Mouse (Mus musculus) myocyte (in vitro differentiated cells): Measurements from ENCODE around the gene Lkaaear1. TPM values are rescaled to one million over a fixed set of nuclear protein-coding genes. Genes with fewer than 3 reads are reported as not detected.

Experiments used
- H3K27me3 ChIP-seq: one replicate; pipeline ENCODE4 v1.6.1; 2011; ENCODE audit not compliant: control insufficient read depth, insufficient read depth, insufficient read length
- H3K36me3 ChIP-seq: one replicate; pipeline ENCODE4 v1.6.1; 2011; ENCODE audit not compliant: control insufficient read depth, insufficient read depth
- H3K4me2 ChIP-seq: one replicate; pipeline ENCODE4 v1.6.1; 2011; ENCODE audit warnings: low read depth, control low read depth
- H3K4me3 ChIP-seq: one replicate; pipeline ENCODE4 v1.5.1; 2011; ENCODE audit warnings: mild to moderate bottlenecking, control low read depth, moderate library complexity
- H3K79me2 ChIP-seq: one replicate; pipeline ENCODE4 v1.6.1; 2011; ENCODE audit not compliant: control insufficient read depth, insufficient read depth
- H3ac ChIP-seq: one replicate; pipeline ENCODE4 v1.6.1; 2011; ENCODE audit not compliant: control insufficient read depth, insufficient read length
- CEBPB ChIP-seq: IDR thresholded peaks from 2 replicates; pipeline ENCODE4 v1.6.1; 2011; ENCODE audit warnings: mild to moderate bottlenecking, moderate library complexity; ENCODE audit not compliant: poor library complexity, insufficient read depth, severe bottlenecking
- E2F4 ChIP-seq: IDR thresholded peaks from one replicate; pipeline ENCODE4 v1.6.1; 2011; ENCODE audit warnings: mild to moderate bottlenecking, control low read depth, moderate library complexity; ENCODE audit not compliant: insufficient read depth
- MAX ChIP-seq: IDR thresholded peaks from one replicate; pipeline ENCODE4 v1.6.1; 2011; ENCODE audit warnings: low read depth, mild to moderate bottlenecking, control low read depth
- MYOD1 ChIP-seq, 3 experiments: IDR thresholded peaks; one replicate each; pipeline ENCODE4 v1.6.1; 2011; ENCODE audit warnings: control low read depth in 2 of 3, low read depth in 2 of 3, mild to moderate bottlenecking in 2 of 3, moderate library complexity in 1 of 3; ENCODE audit not compliant: insufficient read length in 2 of 3, control insufficient read depth in 1 of 3
- MYOG ChIP-seq, 3 experiments: IDR thresholded peaks; one replicate each; pipeline ENCODE4 v1.6.1; 2011; ENCODE audit warnings: control low read depth in 2 of 3, low read depth in 2 of 3, mild to moderate bottlenecking in 2 of 3; ENCODE audit not compliant: insufficient read length in 2 of 3, control insufficient read depth in 1 of 3, insufficient read depth in 1 of 3
- POLR2A ChIP-seq: IDR thresholded peaks from one replicate; pipeline ENCODE4 v1.6.1; 2011; ENCODE audit warnings: low read depth, mild to moderate bottlenecking, control low read depth, moderate library complexity; ENCODE audit not compliant: insufficient read length
- POLR2AphosphoS2 ChIP-seq: IDR thresholded peaks from one replicate; pipeline ENCODE4 v1.6.1; 2011; ENCODE audit warnings: low read depth, control low read depth; ENCODE audit not compliant: insufficient read length
- REST ChIP-seq: IDR thresholded peaks from one replicate; pipeline ENCODE4 v1.6.1; 2011; ENCODE audit warnings: mild to moderate bottlenecking, control low read depth, moderate library complexity; ENCODE audit not compliant: insufficient read depth, insufficient read length
- SRF ChIP-seq: IDR thresholded peaks from one replicate; pipeline ENCODE4 v1.6.1; 2011; ENCODE audit warnings: low read depth; ENCODE audit not compliant: control insufficient read depth, insufficient read length
- TCF12 ChIP-seq: IDR thresholded peaks from one replicate; pipeline ENCODE4 v1.6.1; 2011; ENCODE audit warnings: mild to moderate bottlenecking, control low read depth; ENCODE audit not compliant: poor library complexity, insufficient read depth, severe bottlenecking
- TCF3 ChIP-seq: IDR thresholded peaks from one replicate; pipeline ENCODE4 v1.6.1; 2011; ENCODE audit warnings: low read depth, control low read depth; ENCODE audit not compliant: insufficient read length
- USF1 ChIP-seq: IDR thresholded peaks from one replicate; pipeline ENCODE4 v1.6.1; 2011; ENCODE audit warnings: low read depth, mild to moderate bottlenecking, control low read depth, moderate library complexity
- polyA plus RNA-seq: library from polyadenylated mRNA; unstranded; fragments of >200 nt; fragmentation: generic; extraction: Trizol; gene quantifications from one replicate; pipeline ENCODE4 v1.2.1, GENCODE M21; 2012; ENCODE audit warnings: missing spikeins

Gene Lkaaear1
- not detected for polyA plus RNA-seq

GRCm38 (mm10) chr2:181698241-181698640 is at the start of gene Lkaaear1:
Gene Lkaaear1 (minus strand): TSS chr2:181698442.
- Histone ChIP-seq H3K27me3 (peaks cover 8% of the 10 kb centered on the region), H3K36me3 (no peaks in the 10 kb centered on the region), H3K4me3 (no peak within 1 kb of the TSS), H3K4me2 (no peak within 1 kb of the TSS), H3K79me2 (no peaks in the 10 kb centered on the region), H3ac (no peak within 1 kb of the TSS)
- TF ChIP-seq TCF12 (no peak), USF1 (no peak), MYOD1 (IDR thresholded peaks at IDR 0.05; ENCODE audit: control insufficient read depth in 1 of 3, insufficient read length in 2 of 3, low read depth in 2 of 3) (no peak), POLR2AphosphoS2 (no peak), REST (no peak), MAX (no peak), TCF3 (no peak), SRF (no peak), CEBPB (no peak), POLR2A (no peak), MYOG (IDR thresholded peaks at IDR 0.05; ENCODE audit: control insufficient read depth in 1 of 3, insufficient read depth in 1 of 3, insufficient read length in 2 of 3, low read depth in 2 of 3) (no peak), E2F4 (no peak)

GRCm38 (mm10) chr2:181730051-181730450 is 31.8 kb upstream of the Lkaaear1 start:
- H3K4me2 ChIP-seq: no peak overlapping the region
- H3ac ChIP-seq: no peak overlapping the region
- no peaks in the 10 kb centered on the region for H3K79me2 ChIP-seq
- no peaks in the 10 kb centered on the region for H3K27me3 ChIP-seq
- no peak for TF ChIP-seq MYOG (IDR thresholded peaks at IDR 0.05; ENCODE audit: control insufficient read depth in 1 of 3, insufficient read depth in 1 of 3, insufficient read length in 2 of 3, low read depth in 2 of 3)
- TF ChIP-seq MAX: no peak
- no peak for TF ChIP-seq E2F4
- TF ChIP-seq SRF: no peak
- TF ChIP-seq CEBPB: no peak
- no peak for TF ChIP-seq TCF12
- no peak for TF ChIP-seq TCF3
- TF ChIP-seq REST: no peak
- no peak for TF ChIP-seq USF1
- no peak for TF ChIP-seq MYOD1 (IDR thresholded peaks at IDR 0.05; ENCODE audit: control insufficient read depth in 1 of 3, insufficient read length in 2 of 3, low read depth in 2 of 3)
- H3K4me3 ChIP-seq: no peak overlapping the region
- no peaks in the 10 kb centered on the region for H3K36me3 ChIP-seq

GRCm38 (mm10) chr2:181727659-181728262 is 29.5 kb upstream of the Lkaaear1 start:
- H3K27me3 ChIP-seq: no peaks in the 10 kb centered on the region
- no peaks in the 10 kb centered on the region for H3K79me2 ChIP-seq
- TF ChIP-seq POLR2AphosphoS2 (no peak), TCF12 (no peak), TCF3 (no peak), E2F4 (no peak), MAX (no peak), MYOD1 (IDR thresholded peaks at IDR 0.05; ENCODE audit: control insufficient read depth in 1 of 3, insufficient read length in 2 of 3, low read depth in 2 of 3) (no peak), MYOG (IDR thresholded peaks at IDR 0.05; ENCODE audit: control insufficient read depth in 1 of 3, insufficient read depth in 1 of 3, insufficient read length in 2 of 3, low read depth in 2 of 3) (no peak), SRF (no peak), CEBPB (no peak), USF1 (no peak), REST (no peak)
- H3K4me3 ChIP-seq: no peak overlapping the region
- H3K36me3 ChIP-seq: no peaks in the 10 kb centered on the region
- no peak overlapping the region for H3K4me2 ChIP-seq
- no peak overlapping the region for H3ac ChIP-seq

GRCm38 (mm10) chr2:181722213-181722612 is 24.0 kb upstream of the Lkaaear1 start:
- H3ac ChIP-seq: no peak overlapping the region
- no peaks in the 10 kb centered on the region for H3K79me2 ChIP-seq
- TF ChIP-seq CEBPB (no peak), MYOD1 (IDR thresholded peaks at IDR 0.05; ENCODE audit: control insufficient read depth in 1 of 3, insufficient read length in 2 of 3, low read depth in 2 of 3) (no peak), E2F4 (no peak)
- H3K36me3 ChIP-seq: no peaks in the 10 kb centered on the region
- no peak overlapping the region for H3K4me2 ChIP-seq
- H3K4me3 ChIP-seq: no peak overlapping the region
- no peaks in the 10 kb centered on the region for H3K27me3 ChIP-seq

- TF ChIP-seq REST: no peak
- no peak for TF ChIP-seq MAX
- TF ChIP-seq TCF12: no peak
- no peaks in the 10 kb centered on the region for H3K79me2 ChIP-seq
These were observed 23.0 kb upstream of the Lkaaear1 start for GRCm38 (mm10) chr2:181721200-181721599.

More at GRCm38 (mm10) chr2:181721200-181721599, 23.0 kb upstream of the Lkaaear1 start:
- Histone ChIP-seq H3K36me3 (no peaks in the 10 kb centered on the region), H3K27me3 (no peaks in the 10 kb centered on the region), H3ac (no peak overlapping the region), H3K4me3 (no peak overlapping the region), H3K4me2 (no peak overlapping the region)
